Mouse (Mus musculus): ENCODE measurements around the gene Acap1.

GRCm38 (mm10) chr11:69886907-69887635, 8.3 kb downstream of the Acap1 start:
- TF ChIP-seq EP300 (optimal IDR thresholded peaks at IDR 0.05) (no peak), CTCF (IDR thresholded peaks at IDR 0.05; ENCODE audit: low read depth) (peak; percentile 82)

All from stomach, postnatal 0 days (tissue).